Mouse (Mus musculus): ENCODE results near the gene Cerk. TPM values are rescaled to one million over a fixed set of nuclear protein-coding genes. Genes with fewer than 3 reads are reported as not detected.
"Not testable (repeated sequence)": the region's sequence is repeated elsewhere in the genome, so short reads cannot be mapped to it uniquely, and the experiment has no call there.

The Cerk gene
- total RNA-seq (2015) (22.7 and 24.4 TPM in 2 replicates), total RNA-seq (2017) (35.4 and 41.2 TPM in 2 replicates)

- ATAC-seq (ENCODE audit: poor library complexity, severe bottlenecking): peak; percentile 64
Observed at GRCm38 (mm10) chr15:86185689-86186569, at the start of gene Cerk. Cerk (minus strand) TSS chr15:86186141.

- ATAC-seq (ENCODE audit: poor library complexity, severe bottlenecking): 0 out of 2 replicates have a peak, but pooled peaks have one; percentile 17
Observed at GRCm38 (mm10) chr15:86234517-86235441, 48.8 kb upstream of the Cerk start.

GRCm38 (mm10) chr15:86234001-86234400 lies 48.1 kb upstream of the Cerk start:
- ATAC-seq (ENCODE audit: poor library complexity, severe bottlenecking): no peak

- ATAC-seq (ENCODE audit: poor library complexity, severe bottlenecking): no peak
Observed at GRCm38 (mm10) chr15:86231831-86232512, 46.0 kb upstream of the Cerk start.

- no peak for ATAC-seq (ENCODE audit: poor library complexity, severe bottlenecking)
Observed at GRCm38 (mm10) chr15:86231170-86231569, 45.2 kb upstream of the Cerk start.

- no peak for ATAC-seq (ENCODE audit: poor library complexity, severe bottlenecking)
Observed at GRCm38 (mm10) chr15:86229623-86230022, 43.7 kb upstream of the Cerk start.

- ATAC-seq (ENCODE audit: poor library complexity, severe bottlenecking): no peak
Observed at GRCm38 (mm10) chr15:86229088-86229487, 43.1 kb upstream of the Cerk start.

GRCm38 (mm10) chr15:86228186-86228585 lies 42.2 kb upstream of the Cerk start:
- ATAC-seq (ENCODE audit: poor library complexity, severe bottlenecking): peak; percentile 67

- no peak for ATAC-seq (ENCODE audit: poor library complexity, severe bottlenecking)
Observed at GRCm38 (mm10) chr15:86226968-86227367, 41.0 kb upstream of the Cerk start.

- ATAC-seq (ENCODE audit: poor library complexity, severe bottlenecking): no peak
Observed at GRCm38 (mm10) chr15:86226221-86226620, 40.3 kb upstream of the Cerk start.

- ATAC-seq (ENCODE audit: poor library complexity, severe bottlenecking): peak; percentile 87
Observed at GRCm38 (mm10) chr15:86224972-86225551, 39.1 kb upstream of the Cerk start.

- ATAC-seq (ENCODE audit: poor library complexity, severe bottlenecking): not testable (repeated sequence)
Observed at GRCm38 (mm10) chr15:86221901-86222300, 36.0 kb upstream of the Cerk start.

GRCm38 (mm10) chr15:86221369-86221768 lies 35.4 kb upstream of the Cerk start:
- ATAC-seq (ENCODE audit: poor library complexity, severe bottlenecking): no peak

- ATAC-seq (ENCODE audit: poor library complexity, severe bottlenecking): no peak
Observed at GRCm38 (mm10) chr15:86220715-86221114, 34.8 kb upstream of the Cerk start.

GRCm38 (mm10) chr15:86220229-86220630 lies 34.3 kb upstream of the Cerk start:
- peak; percentile 30 for ATAC-seq (ENCODE audit: poor library complexity, severe bottlenecking)

GRCm38 (mm10) chr15:86219534-86220228 lies 33.7 kb upstream of the Cerk start:
- no peak for ATAC-seq (ENCODE audit: poor library complexity, severe bottlenecking)

GRCm38 (mm10) chr15:86216641-86217040 lies 30.7 kb upstream of the Cerk start:
- not testable (repeated sequence) for ATAC-seq (ENCODE audit: poor library complexity, severe bottlenecking)

GRCm38 (mm10) chr15:86214549-86215201 lies 28.7 kb upstream of the Cerk start:
- ATAC-seq (ENCODE audit: poor library complexity, severe bottlenecking): peak; percentile 65
